Mouse (Mus musculus): ENCODE measurements around the gene Olfr1107.

- no peak for TF ChIP-seq CTCF (conservative IDR thresholded peaks at IDR 0.05; ENCODE audit: low read length)
- no peak for TF ChIP-seq NANOG (IDR thresholded peaks at IDR 0.05; ENCODE audit: borderline replicate concordance, low read length)
Observed at GRCm38 (mm10) chr2:87114467-87114866, 38.9 kb upstream of the Olfr1107 start, which contains the start of gene Olfr259.

Measured in E14TG2a.4 (cell line).